Mouse (Mus musculus) cortical plate, adult 2 months (tissue): Measurements from ENCODE around the gene Ubr7.

Source experiments
- CTCF ChIP-seq: fragments of 200-500 bp; IDR thresholded peaks from 2 replicates; pipeline ENCODE4 v1.5.1; 2011; ENCODE audit warnings: mild to moderate bottlenecking, control low read depth, low read length; ENCODE audit not compliant: insufficient read depth; ENCODE audit errors: extremely low read depth
- POLR2A ChIP-seq: fragments of 200-500 bp; IDR thresholded peaks from 2 replicates; pipeline ENCODE4 v1.6.1; 2011; ENCODE audit warnings: mild to moderate bottlenecking, low read length, control low read depth; ENCODE audit not compliant: insufficient read depth; ENCODE audit errors: extremely low read depth

- TF ChIP-seq CTCF (no peak), POLR2A (no peak)
Measured at GRCm38 (mm10) chr12:102771601-102772000, 13.8 kb downstream of the Ubr7 start.
